Mouse (Mus musculus) kidney, postnatal 0 days (tissue): Measurements from ENCODE around the gene Rtn4. TPM values are rescaled to one million over a fixed set of nuclear protein-coding genes. Genes with fewer than 3 reads are reported as not detected.

ENCODE experiments used
- ATAC-seq: fragments of 200-750 bp; cut with Nextera tagmentation; replicated peaks from 2 replicates; pipeline ENCODE4 v1.8.0; 2017; ENCODE audit warnings: low read depth, moderate number of reproducible peaks, moderate TSS enrichment, moderate library complexity; ENCODE audit not compliant: low FRiP score
- DNase-seq: peaks from one replicate; pipeline ENCODE4 v3.0.0-alpha.2; 2016; ENCODE audit warnings: low spot score
- H3K27ac ChIP-seq: fragments of 300-500 bp; sonication (generic); 2 replicates; pipeline ENCODE4 v1.5.1; 2014; ENCODE audit warnings: mild to moderate bottlenecking
- H3K27me3 ChIP-seq: fragments of 300-500 bp; sonication (generic); 2 replicates; pipeline ENCODE4 v1.6.1; 2014; ENCODE audit warnings: low read length, mixed read lengths; ENCODE audit not compliant: insufficient read depth
- H3K36me3 ChIP-seq: fragments of 300-500 bp; sonication (generic); 2 replicates; pipeline ENCODE4 v1.6.1; 2014; ENCODE audit warnings: low read length, mixed read lengths; ENCODE audit not compliant: insufficient read depth
- H3K4me1 ChIP-seq: fragments of 300-500 bp; sonication (generic); replicated peaks from 2 replicates; pipeline ENCODE4 v1.6.1; 2014; ENCODE audit warnings: antibody characterized with exemption, low read length, mixed read lengths; ENCODE audit not compliant: insufficient read depth
- H3K4me2 ChIP-seq: fragments of 300-500 bp; sonication (generic); 2 replicates; pipeline ENCODE4 v1.6.1; 2014; ENCODE audit warnings: mild to moderate bottlenecking, low read length, moderate library complexity, mixed read lengths
- H3K4me3 ChIP-seq: fragments of 300-500 bp; sonication (generic); replicated peaks from 2 replicates; pipeline ENCODE4 v1.5.1; 2014; ENCODE audit warnings: low read depth, low read length
- H3K9ac ChIP-seq: fragments of 300-500 bp; sonication (generic); 2 replicates; pipeline ENCODE4 v1.6.1; 2014; ENCODE audit warnings: low read depth, low read length
- H3K9me3 ChIP-seq: fragments of 300-500 bp; sonication (generic); replicated peaks from 2 replicates; pipeline ENCODE4 v1.6.1; 2016; ENCODE audit warnings: low read length, inconsistent platforms, mixed read lengths
- CTCF ChIP-seq: IDR thresholded peaks from 2 replicates; pipeline ENCODE4 v1.5.1; 2016; ENCODE audit warnings: antibody characterized with exemption, low read depth, mild to moderate bottlenecking, moderate library complexity
- WGBS: fragments of 180-500 bp; shearing (Covaris S2); extraction: QIAGEN DNeasy Blood & Tissue Kit; methylation state at CpG from one replicate; pipeline ENCODE4 v1.1.7; 2014; 5-methylcytosine and 5-hydroxymethylcytosine counted together
- polyA plus RNA-seq: library from polyadenylated mRNA; unstranded; fragments of >200 nt; fragmentation: Nextera tagmentation; extraction: Ambion mirVana; gene quantifications from 2 replicates; pipeline ENCODE4 v1.2.1, GENCODE M21; 2015

Rtn4 gene
- polyA plus RNA-seq, 1 experiment from 2014 or later: 75.0 TPM

- Histone ChIP-seq H3K27ac (no peak overlapping the region), H3K9ac (no peak overlapping the region), H3K27me3 (no peaks in the 10 kb centered on the region), H3K9me3 (no peaks in the 10 kb centered on the region), H3K4me2 (no peak overlapping the region), H3K36me3 (no peaks in the 10 kb centered on the region), H3K4me1 (no peaks in the 10 kb centered on the region), H3K4me3 (no peak overlapping the region)
- TF ChIP-seq CTCF: no peak
- DNase-seq: no peak
- WGBS: 64% methylated on average over 2 of the region's 2 CpGs
- ATAC-seq: no peak
Observed at GRCm38 (mm10) chr11:29774760-29775159, 82.0 kb downstream of the Rtn4 start.

- no peak overlapping the region for H3K9ac ChIP-seq
- no peaks in the 10 kb centered on the region for H3K9me3 ChIP-seq
- H3K4me1 ChIP-seq: no peaks in the 10 kb centered on the region
- H3K36me3 ChIP-seq: no peaks in the 10 kb centered on the region
- no peak for DNase-seq
- no peaks in the 10 kb centered on the region for H3K27me3 ChIP-seq
- no peak overlapping the region for H3K4me3 ChIP-seq
- ATAC-seq: no peak
- no peak overlapping the region for H3K27ac ChIP-seq
- no peak overlapping the region for H3K4me2 ChIP-seq
- TF ChIP-seq CTCF: no peak
Observed at GRCm38 (mm10) chr11:29777964-29778363, 85.2 kb downstream of the Rtn4 start.

- TF ChIP-seq CTCF: no peak
Observed at GRCm38 (mm10) chr11:29778936-29779335, 86.2 kb downstream of the Rtn4 start.

GRCm38 (mm10) chr11:29779409-29780026 lies 86.8 kb downstream of the Rtn4 start:
- H3K4me2 ChIP-seq: no peak overlapping the region
- WGBS: 73% methylated on average over 2 of the region's 2 CpGs
- no peak for TF ChIP-seq CTCF
- no peak overlapping the region for H3K27ac ChIP-seq
- ATAC-seq (no peak), DNase-seq (no peak)
- H3K9me3 ChIP-seq: no peaks in the 10 kb centered on the region
- H3K4me1 ChIP-seq: no peaks in the 10 kb centered on the region
- H3K4me3 ChIP-seq: no peak overlapping the region
- H3K9ac ChIP-seq: no peak overlapping the region
- no peaks in the 10 kb centered on the region for H3K27me3 ChIP-seq
- H3K36me3 ChIP-seq: no peaks in the 10 kb centered on the region

More at GRCm38 (mm10) chr11:29778936-29779335, 86.2 kb downstream of the Rtn4 start:
- no peak overlapping the region for H3K4me3 ChIP-seq
- no peak overlapping the region for H3K27ac ChIP-seq
- H3K27me3 ChIP-seq: no peaks in the 10 kb centered on the region
- DNase-seq (no peak), ATAC-seq (no peak)
- H3K4me2 ChIP-seq: no peak overlapping the region
- H3K9me3 ChIP-seq: no peaks in the 10 kb centered on the region
- H3K9ac ChIP-seq: no peak overlapping the region
- H3K4me1 ChIP-seq: no peaks in the 10 kb centered on the region
- WGBS: 62% methylated on average over 3 of the region's 3 CpGs
- no peaks in the 10 kb centered on the region for H3K36me3 ChIP-seq

- H3K4me3 ChIP-seq: no peak overlapping the region
- H3K9me3 ChIP-seq: no peaks in the 10 kb centered on the region
- H3K27me3 ChIP-seq: no peaks in the 10 kb centered on the region
- no peak for TF ChIP-seq CTCF
- H3K27ac ChIP-seq: no peak overlapping the region
- 85% methylated on average over 6 of the region's 6 CpGs for WGBS
- DNase-seq (no peak), ATAC-seq (no peak)
- H3K4me2 ChIP-seq: no peak overlapping the region
- no peaks in the 10 kb centered on the region for H3K36me3 ChIP-seq
- H3K9ac ChIP-seq: no peak overlapping the region
- H3K4me1 ChIP-seq: no peaks in the 10 kb centered on the region
Observed at GRCm38 (mm10) chr11:29786583-29787219, 94.0 kb downstream of the Rtn4 start.

- WGBS: 10% methylated on average over 5 of the region's 5 CpGs
- Histone ChIP-seq H3K4me2 (no peak overlapping the region), H3K9ac (no peak overlapping the region), H3K27ac (no peak overlapping the region), H3K4me3 (no peak overlapping the region), H3K36me3 (no peaks in the 10 kb centered on the region), H3K27me3 (no peaks in the 10 kb centered on the region), H3K4me1 (no peaks in the 10 kb centered on the region), H3K9me3 (no peaks in the 10 kb centered on the region)
- no peak for DNase-seq
- ATAC-seq: no peak
- TF ChIP-seq CTCF: no peak
Observed at GRCm38 (mm10) chr11:29787473-29787872, 94.7 kb downstream of the Rtn4 start.
